Mouse (Mus musculus): Measurements from ENCODE around the gene Gabrq. TPM values are rescaled to one million over a fixed set of nuclear protein-coding genes. Genes with fewer than 3 reads are reported as not detected.

Gene Gabrq
- polyA plus RNA-seq (2012; rRNA removed): 0.41 and 0.61 TPM in 2 replicates

DNA sequence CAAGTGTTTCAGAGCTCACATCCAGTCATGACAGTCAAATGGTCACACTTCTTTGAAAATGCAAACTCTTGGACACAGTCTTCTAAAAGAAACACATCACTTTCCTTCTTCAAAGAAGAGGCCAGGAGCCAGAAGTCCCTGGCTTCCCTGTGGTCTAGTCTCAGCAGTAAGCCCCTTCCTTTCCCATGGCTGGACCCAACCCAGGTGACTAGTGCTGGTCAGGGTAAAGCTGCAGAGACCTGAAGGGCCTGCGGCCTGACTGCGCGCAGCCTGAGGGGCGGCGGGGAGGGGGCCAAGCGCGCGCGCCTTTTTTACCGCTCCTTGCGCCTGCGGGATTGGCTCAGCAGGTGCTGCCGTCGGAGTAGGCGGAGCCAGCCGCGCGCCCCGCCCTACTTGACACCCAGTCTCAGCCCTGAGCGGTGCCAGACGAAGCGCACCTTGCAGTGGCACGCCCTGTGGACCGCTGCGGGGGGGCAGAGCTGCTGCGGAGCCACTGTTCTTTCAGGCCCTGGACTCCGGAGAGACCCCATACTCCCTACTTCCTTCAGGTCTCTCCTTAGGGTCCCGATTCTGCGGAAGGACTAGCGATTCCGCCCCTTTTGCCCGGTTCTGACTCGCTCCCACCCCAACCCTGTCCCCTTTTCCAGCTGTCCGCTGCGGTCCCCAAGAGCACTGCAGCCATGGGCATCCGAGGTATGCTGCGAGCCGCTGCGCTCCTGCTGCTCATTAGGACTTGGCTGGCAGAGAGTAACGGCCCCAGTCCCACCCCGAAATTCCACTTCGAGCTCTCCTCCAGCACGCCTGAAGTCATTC lies at the start of gene Gabrq:
TSS of gene Gabrq (plus strand) at position 403 of the 813 bp plus-strand sequence.
- peak; percentile 21 for DNase-seq (ENCODE audit: low spot score)

DNA sequence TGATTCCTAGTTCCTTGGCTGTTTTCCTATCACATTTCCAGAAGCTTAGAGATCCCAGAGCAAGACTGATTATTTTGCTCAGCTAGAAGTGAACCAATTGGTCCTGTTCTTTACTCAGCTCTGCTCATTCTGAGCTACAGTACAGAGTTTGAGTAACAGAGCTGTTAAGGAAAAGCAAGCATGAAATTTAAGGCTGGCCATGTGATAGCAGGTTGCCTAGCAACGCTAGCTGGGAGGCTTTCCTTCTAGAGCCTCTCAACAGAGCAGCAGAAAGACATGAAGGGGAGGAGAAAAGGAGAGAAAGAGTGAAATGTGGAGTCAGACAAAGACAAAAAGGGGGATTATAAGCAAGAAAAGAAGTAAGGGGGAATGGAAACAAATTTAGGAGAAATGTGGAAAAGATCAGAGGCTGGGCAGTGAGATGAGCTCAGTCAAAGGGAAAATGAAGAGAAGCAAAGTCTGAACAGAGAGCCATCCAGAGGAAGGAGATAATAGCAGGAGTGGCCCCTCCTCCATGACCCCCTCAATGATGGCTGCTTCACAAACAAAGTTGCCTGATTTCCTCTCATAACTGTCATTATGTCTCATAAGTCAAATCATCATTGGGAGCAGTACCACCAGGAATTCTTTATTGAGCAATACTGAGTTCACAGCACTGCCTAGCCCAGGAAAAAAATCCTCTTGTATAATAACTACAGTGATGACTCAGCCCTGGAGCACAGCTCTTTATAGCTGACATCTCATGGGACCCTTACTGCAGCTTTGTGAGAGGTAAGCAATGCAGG lies 36.0 kb upstream of the Gabrq start:
- no peak for DNase-seq (ENCODE audit: low spot score)

DNA sequence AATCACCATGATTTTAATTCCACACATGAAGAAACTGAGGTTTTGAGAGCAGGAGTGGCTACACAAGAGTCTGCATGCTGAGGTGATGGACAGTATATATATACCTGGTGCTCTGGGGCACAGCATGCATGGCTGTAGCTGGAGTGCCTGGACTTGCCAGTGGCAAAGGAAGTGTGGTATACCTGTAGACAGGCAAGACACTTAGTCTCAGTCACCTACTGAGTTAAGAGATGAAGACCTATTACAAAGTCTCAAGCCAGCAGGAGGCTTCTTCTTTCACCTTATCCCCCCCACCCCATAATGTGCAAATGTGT lies 35.5 kb upstream of the Gabrq start:
- no peak for DNase-seq (ENCODE audit: low spot score)

- DNase-seq (ENCODE audit: low spot score): peak; percentile 44
Measured at GRCm38 (mm10) chrX:72819594-72819993, 5.4 kb upstream of the Gabrq start.

DNA sequence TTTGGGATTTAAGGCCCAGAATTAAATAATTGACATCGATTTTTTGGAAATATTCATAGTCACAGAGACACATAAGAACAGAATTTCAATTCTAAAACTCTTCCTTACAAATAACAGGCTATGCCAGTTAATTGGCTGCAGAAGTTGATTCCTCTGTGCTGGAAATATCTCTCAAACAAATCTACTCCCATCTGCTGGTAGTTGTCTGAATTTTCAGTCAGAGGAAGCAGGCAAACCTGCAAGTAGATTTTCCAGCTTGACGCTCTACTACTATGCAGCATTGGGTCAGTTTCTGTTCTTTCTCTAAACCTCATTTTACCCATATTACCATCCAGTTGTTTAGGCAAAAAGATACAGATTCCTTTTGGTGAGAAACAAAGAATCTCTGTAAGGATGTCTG lies 1.7 kb upstream of the Gabrq start:
- no peak for DNase-seq (ENCODE audit: low spot score)

DNA sequence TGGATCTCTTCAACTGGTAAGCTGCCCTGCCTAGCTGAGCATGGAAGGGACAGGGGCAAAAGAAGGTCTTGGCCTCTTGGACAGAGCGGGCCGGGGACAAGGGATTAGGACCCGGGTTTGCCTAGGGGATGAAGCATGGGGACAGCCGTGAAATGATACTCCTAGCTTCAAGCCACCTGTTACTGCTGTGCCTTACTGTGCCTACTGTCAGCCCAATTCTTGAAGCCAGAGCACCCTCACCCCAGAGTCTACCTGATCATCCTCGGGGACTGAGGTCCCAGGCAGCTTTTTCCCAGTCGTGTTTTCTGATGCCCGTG lies 569 bp downstream of the Gabrq start:
- no peak for DNase-seq (ENCODE audit: low spot score)

Other genes with a start within 250 kb of the Gabrq start
- 13.7 and 16.9 TPM in 2 replicates for gene Gabra3, start 168.3 kb upstream of the Gabrq start, polyA plus RNA-seq (2012; rRNA removed)
- 47.2 and 48.0 TPM in 2 replicates for gene Cetn2, start 93.2 kb downstream of the Gabrq start, polyA plus RNA-seq (2012; rRNA removed)
- 24.3 and 29.9 TPM in 2 replicates for gene Nsdhl, start 93.4 kb downstream of the Gabrq start, polyA plus RNA-seq (2012; rRNA removed)
- gene Zfp185, start 162.2 kb downstream of the Gabrq start, polyA plus RNA-seq (2012; rRNA removed): 3.8 and 5.4 TPM in 2 replicates
- gene Pnma5, start 211.9 kb downstream of the Gabrq start, polyA plus RNA-seq (2012; rRNA removed): not detected in 2 replicates
- 0.04 and 0.10 TPM in 2 replicates for gene Pnma3, start 239.6 kb downstream of the Gabrq start, polyA plus RNA-seq (2012; rRNA removed)